Mouse (Mus musculus): ENCODE data around the gene Hnrnpll. TPM values are rescaled to one million over a fixed set of nuclear protein-coding genes. Genes with fewer than 3 reads are reported as not detected.

The Hnrnpll gene
- 186 TPM for polyA plus RNA-seq (2014; fragmentation: Illumina TruSeq; extraction: RNeasy Lipid Tissue Mini Kit (QIAGEN cat#74804); ENCODE audit: low read depth, low replicate concordance)

DNA sequence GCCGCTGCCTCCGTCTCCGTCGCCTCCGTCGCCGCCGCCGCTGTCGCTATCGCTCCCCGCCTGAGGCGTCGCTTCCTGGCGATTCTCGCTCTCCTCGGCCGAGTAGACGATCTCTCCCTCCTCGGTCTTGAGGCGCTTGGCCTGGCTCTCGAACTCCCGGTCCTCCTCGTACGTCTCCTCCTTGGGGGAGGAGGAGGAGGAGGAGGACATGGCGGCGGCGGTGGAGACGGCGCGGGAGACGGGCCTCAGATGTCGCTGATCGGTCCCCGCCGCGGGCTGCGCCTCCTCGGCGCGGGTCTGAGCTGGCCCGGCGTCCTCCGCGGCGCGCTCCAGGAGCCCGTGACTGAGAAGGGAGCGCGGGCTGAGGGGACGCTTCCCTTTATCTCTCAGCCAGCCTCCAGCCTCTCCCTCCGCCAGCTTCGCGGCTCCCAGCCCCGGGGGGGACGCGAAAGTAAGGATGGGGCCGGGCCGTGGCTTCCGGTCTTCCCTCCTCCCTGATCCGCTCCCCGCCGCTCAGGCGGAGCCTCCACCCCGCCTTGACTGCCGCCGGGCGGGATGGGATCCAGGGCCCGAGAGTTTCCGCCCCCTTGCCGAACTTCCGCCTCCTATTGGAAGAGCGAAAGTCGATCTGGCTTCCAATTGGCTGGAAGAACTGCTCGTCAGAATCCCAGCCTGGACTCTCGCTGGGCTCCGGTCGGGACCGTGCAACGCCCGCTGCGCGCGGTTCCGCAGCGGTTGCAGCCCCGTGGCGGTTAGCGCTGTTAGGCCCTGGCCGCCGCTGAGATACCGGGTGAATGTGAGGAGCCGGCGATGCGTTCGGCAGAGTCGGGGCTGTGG lies at the start of gene Hnrnpll:
Hnrnpll (minus strand) TSS at position 552 of the 837 bp plus-strand sequence.

Other genes with a start within 250 kb of the Hnrnpll start
- 77.8 TPM for gene Atl2, start 166.2 kb downstream of the Hnrnpll start, polyA plus RNA-seq (2014; fragmentation: Illumina TruSeq; extraction: RNeasy Lipid Tissue Mini Kit (QIAGEN cat#74804); ENCODE audit: low read depth, low replicate concordance)
- gene Galm, start 65.1 kb upstream of the Hnrnpll start, polyA plus RNA-seq (2014; fragmentation: Illumina TruSeq; extraction: RNeasy Lipid Tissue Mini Kit (QIAGEN cat#74804); ENCODE audit: low read depth, low replicate concordance) = 25.0 TPM
- 144 TPM for gene Srsf7, start 145.0 kb upstream of the Hnrnpll start, polyA plus RNA-seq (2014; fragmentation: Illumina TruSeq; extraction: RNeasy Lipid Tissue Mini Kit (QIAGEN cat#74804); ENCODE audit: low read depth, low replicate concordance)
- 678 TPM for gene Ttc39d, start 145.1 kb upstream of the Hnrnpll start, polyA plus RNA-seq (2014; fragmentation: Illumina TruSeq; extraction: RNeasy Lipid Tissue Mini Kit (QIAGEN cat#74804); ENCODE audit: low read depth, low replicate concordance)
- 24.8 TPM for gene Gemin6, start 162.1 kb upstream of the Hnrnpll start, polyA plus RNA-seq (2014; fragmentation: Illumina TruSeq; extraction: RNeasy Lipid Tissue Mini Kit (QIAGEN cat#74804); ENCODE audit: low read depth, low replicate concordance)
- gene Morn2, start 227.9 kb upstream of the Hnrnpll start, polyA plus RNA-seq (2014; fragmentation: Illumina TruSeq; extraction: RNeasy Lipid Tissue Mini Kit (QIAGEN cat#74804); ENCODE audit: low read depth, low replicate concordance) = 381 TPM
- 7.8 TPM for gene Dhx57, start 228.1 kb upstream of the Hnrnpll start, polyA plus RNA-seq (2014; fragmentation: Illumina TruSeq; extraction: RNeasy Lipid Tissue Mini Kit (QIAGEN cat#74804); ENCODE audit: low read depth, low replicate concordance)
- gene Arhgef33, start 245.1 kb upstream of the Hnrnpll start, polyA plus RNA-seq (2014; fragmentation: Illumina TruSeq; extraction: RNeasy Lipid Tissue Mini Kit (QIAGEN cat#74804); ENCODE audit: low read depth, low replicate concordance) = 47.8 TPM

Data from testis, adult 10 weeks (tissue).